Mouse (Mus musculus) neural tube, embryonic 15.5 days (tissue): ENCODE results near the gene Spindoc. TPM values are rescaled to one million over a fixed set of nuclear protein-coding genes. Genes with fewer than 3 reads are reported as not detected.
"Not testable (repeated sequence)": the region's sequence is repeated elsewhere in the genome, so short reads cannot be mapped to it uniquely, and the experiment has no call there.

ENCODE experiments used
- ATAC-seq: fragments of 200-750 bp; cut with Nextera tagmentation; 2 replicates; pipeline ENCODE4 v1.8.0; 2017; ENCODE audit warnings: mild to moderate bottlenecking, moderate TSS enrichment, moderate library complexity; ENCODE audit not compliant: low FRiP score
- H3K27ac ChIP-seq: fragments of 300-500 bp; sonication (generic); replicated peaks from 2 replicates; pipeline ENCODE4 v1.5.1; 2015; ENCODE audit warnings: mild to moderate bottlenecking, inconsistent platforms
- H3K27me3 ChIP-seq: fragments of 300-500 bp; sonication (generic); replicated peaks from 2 replicates; pipeline ENCODE4 v1.6.1; 2015; ENCODE audit warnings: inconsistent platforms
- H3K36me3 ChIP-seq: fragments of 300-500 bp; sonication (generic); 2 replicates; pipeline ENCODE4 v1.6.1; 2015; ENCODE audit warnings: inconsistent platforms
- H3K4me1 ChIP-seq: fragments of 300-500 bp; sonication (generic); 2 replicates; pipeline ENCODE4 v1.6.1; 2015; ENCODE audit warnings: inconsistent platforms
- H3K4me2 ChIP-seq: fragments of 300-500 bp; sonication (generic); 2 replicates; pipeline ENCODE4 v1.6.1; 2015; ENCODE audit warnings: inconsistent platforms, mild to moderate bottlenecking, moderate library complexity
- H3K4me3 ChIP-seq: fragments of 300-500 bp; sonication (generic); replicated peaks from 2 replicates; pipeline ENCODE4 v1.5.1; 2015; ENCODE audit warnings: mild to moderate bottlenecking, inconsistent platforms
- H3K9ac ChIP-seq: fragments of 300-500 bp; sonication (generic); replicated peaks from 2 replicates; pipeline ENCODE4 v1.6.1; 2015; ENCODE audit warnings: mild to moderate bottlenecking, inconsistent platforms
- H3K9me3 ChIP-seq: fragments of 300-500 bp; sonication (generic); replicated peaks from 2 replicates; pipeline ENCODE4 v1.6.1; 2016; ENCODE audit warnings: inconsistent platforms
- WGBS: fragments of 180-500 bp; shearing (Covaris S2); methylation state at CpG from one replicate; pipeline ENCODE4 v1.1.7; 2015; ENCODE audit warnings: mixed read lengths; 5-methylcytosine and 5-hydroxymethylcytosine counted together
- polyA plus RNA-seq: library from polyadenylated mRNA; unstranded; fragments of >200 nt; fragmentation: Nextera tagmentation; extraction: Ambion mirVana; gene quantifications from 2 replicates; pipeline ENCODE4 v1.2.1, GENCODE M21; 2015

Gene Spindoc
- polyA plus RNA-seq, 1 experiment from 2014 or later, result 30.9 TPM

GRCm38 (mm10) chr19:7386042-7386441 lies 3.2 kb upstream of the Spindoc start:
- H3K27me3 ChIP-seq, result no peaks in the 10 kb centered on the region
- peaks cover 25% of the 10 kb centered on the region for H3K4me1 ChIP-seq
- H3K27ac ChIP-seq, result no peak overlapping the region
- ATAC-seq, result no peak
- no peaks in the 10 kb centered on the region for H3K9me3 ChIP-seq
- H3K4me2 ChIP-seq, result no peak overlapping the region
- 38% methylated on average over 2 of the region's 2 CpGs for WGBS
- H3K36me3 ChIP-seq, result no peaks in the 10 kb centered on the region
- H3K9ac ChIP-seq, result no peak overlapping the region
- no peak overlapping the region for H3K4me3 ChIP-seq

GRCm38 (mm10) chr19:7382248-7382902 lies 419 bp downstream of the Spindoc start:
- Histone ChIP-seq H3K4me2 (peak overlapping the region; percentile 77), H3K9ac (peak overlapping the region; percentile 91), H3K27ac (peak overlapping the region; percentile 97), H3K27me3 (no peaks in the 10 kb centered on the region), H3K9me3 (no peaks in the 10 kb centered on the region), H3K4me3 (peak overlapping the region; percentile 89), H3K36me3 (no peaks in the 10 kb centered on the region), H3K4me1 (peaks cover 47% of the 10 kb centered on the region)
- ATAC-seq, result peak; percentile 70
- under 1% methylated on average over 54 of the region's 60 CpGs for WGBS

DNA sequence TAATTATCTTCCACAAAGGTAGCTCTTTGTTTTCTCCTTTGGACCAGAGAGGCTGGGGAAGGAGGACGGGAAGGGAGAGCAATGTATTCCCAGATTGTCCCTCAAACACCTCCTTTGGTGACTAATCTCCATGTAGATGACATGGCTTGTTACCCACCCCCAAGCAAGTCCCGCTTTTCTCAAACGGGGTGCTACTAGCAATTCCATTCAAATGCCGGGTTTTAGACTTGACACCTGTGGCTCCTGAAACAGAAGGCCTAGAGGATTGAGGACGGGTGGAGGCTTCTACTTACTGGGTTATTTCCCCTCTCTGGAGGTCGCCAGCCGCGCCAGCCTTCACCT lies 917 bp downstream of the Spindoc start:
- H3K9ac ChIP-seq, result peak overlapping the region; percentile 91
- no peaks in the 10 kb centered on the region for H3K27me3 ChIP-seq
- peak overlapping the region; percentile 77 for H3K4me2 ChIP-seq
- H3K9me3 ChIP-seq, result no peaks in the 10 kb centered on the region
- under 1% methylated on average over 8 of the region's 8 CpGs for WGBS
- peaks cover 48% of the 10 kb centered on the region for H3K4me1 ChIP-seq
- peak overlapping the region; percentile 97 for H3K27ac ChIP-seq
- H3K36me3 ChIP-seq, result no peaks in the 10 kb centered on the region
- no peak for ATAC-seq
- H3K4me3 ChIP-seq, result peak overlapping the region; percentile 89

GRCm38 (mm10) chr19:7377639-7378038 lies 5.2 kb downstream of the Spindoc start:
- no peak overlapping the region for H3K4me3 ChIP-seq
- H3K27me3 ChIP-seq, result no peaks in the 10 kb centered on the region
- no peak overlapping the region for H3K4me2 ChIP-seq
- no peak overlapping the region for H3K9ac ChIP-seq
- peaks cover 33% of the 10 kb centered on the region for H3K4me1 ChIP-seq
- H3K27ac ChIP-seq, result no peak overlapping the region
- H3K36me3 ChIP-seq, result peaks cover 28% of the 10 kb centered on the region
- no peak for ATAC-seq
- H3K9me3 ChIP-seq, result no peaks in the 10 kb centered on the region
- WGBS, result 85% methylated on average over 2 of the region's 2 CpGs

DNA sequence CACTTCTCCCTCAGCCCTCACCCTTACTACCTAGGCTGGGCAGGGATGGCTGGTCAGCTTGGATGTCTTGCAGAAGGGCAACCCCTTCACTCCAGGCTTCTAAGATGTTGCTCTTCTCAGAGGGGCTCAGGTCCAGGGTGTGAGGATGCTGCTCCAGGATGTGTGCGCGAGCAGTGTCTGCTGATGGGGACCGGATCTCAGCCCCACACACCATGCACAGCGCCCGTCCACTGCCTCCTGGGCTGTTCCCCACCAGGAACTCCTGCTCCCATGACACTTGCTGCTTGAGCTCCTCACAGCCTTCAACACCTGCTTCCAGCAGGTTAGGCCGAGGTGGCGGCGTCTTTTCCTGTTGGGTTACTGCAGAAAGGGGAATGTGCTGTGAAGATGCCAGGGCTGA lies 8.3 kb downstream of the Spindoc start:
- Histone ChIP-seq H3K9me3 (no peaks in the 10 kb centered on the region), H3K36me3 (peaks cover 57% of the 10 kb centered on the region), H3K27ac (no peak overlapping the region), H3K4me1 (0 out of 2 replicates have a peak, but pooled peaks cover 9% of the 10 kb centered on the region), H3K27me3 (no peaks in the 10 kb centered on the region), H3K4me3 (no peak overlapping the region), H3K4me2 (no peak overlapping the region), H3K9ac (no peak overlapping the region)
- WGBS, result 98% methylated on average over 8 of the region's 8 CpGs
- ATAC-seq, result no peak

DNA sequence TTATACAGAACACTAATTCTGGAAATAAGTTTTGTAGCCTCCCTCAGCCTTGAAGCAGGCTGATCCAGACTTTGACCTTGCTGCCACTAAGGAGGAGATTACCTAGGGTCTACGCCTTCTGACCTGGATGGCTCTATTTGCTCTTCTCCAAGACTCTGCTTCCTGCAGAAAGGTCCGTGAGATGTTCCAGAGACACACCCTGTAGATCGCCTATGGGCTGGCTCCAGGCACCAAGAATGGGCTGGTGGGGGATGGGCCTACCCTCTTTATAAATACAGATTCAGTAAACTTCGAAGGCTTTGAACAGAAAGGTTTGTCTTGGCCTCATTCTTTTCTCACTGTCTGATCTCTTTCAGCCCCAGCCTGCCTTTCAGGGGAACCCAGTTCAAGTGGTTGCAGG lies 13.3 kb downstream of the Spindoc start:
- H3K4me2 ChIP-seq, H3K4me1 ChIP-seq, H3K27me3 ChIP-seq, H3K27ac ChIP-seq, ATAC-seq, H3K9me3 ChIP-seq, H3K4me3 ChIP-seq, H3K9ac ChIP-seq: not testable (repeated sequence)
- WGBS, result 94% methylated on average over 4 of the region's 4 CpGs
- H3K36me3 ChIP-seq, result peaks cover 64% of the 10 kb centered on the region

DNA sequence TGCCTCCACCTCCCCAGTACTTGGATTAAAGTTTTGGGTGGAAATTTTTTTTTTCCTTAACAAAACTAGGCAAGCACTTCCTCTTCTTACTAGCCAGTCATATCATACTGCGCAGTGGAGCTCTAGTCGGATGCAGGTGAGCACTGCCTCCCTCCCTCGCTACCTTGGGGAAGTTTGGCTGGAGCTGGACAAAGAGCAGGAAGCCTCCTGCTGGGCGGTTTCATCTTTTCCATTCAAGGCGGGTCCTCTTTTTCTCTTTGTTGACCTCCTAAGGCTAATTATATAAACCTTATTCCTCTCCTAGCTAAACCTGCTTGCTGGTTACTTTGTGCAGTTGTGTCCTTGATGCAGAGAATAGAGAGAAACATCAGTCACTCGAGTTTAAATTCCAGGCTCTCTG lies 29.2 kb downstream of the Spindoc start:
- no peak overlapping the region for H3K27ac ChIP-seq
- ATAC-seq, result no peak
- no peaks in the 10 kb centered on the region for H3K9me3 ChIP-seq
- peaks cover 17% of the 10 kb centered on the region for H3K36me3 ChIP-seq
- no peaks in the 10 kb centered on the region for H3K27me3 ChIP-seq
- no peak overlapping the region for H3K4me2 ChIP-seq
- 43% methylated on average over 6 of the region's 6 CpGs for WGBS
- no peaks in the 10 kb centered on the region for H3K4me1 ChIP-seq
- no peak overlapping the region for H3K9ac ChIP-seq
- H3K4me3 ChIP-seq, result no peak overlapping the region

- Histone ChIP-seq H3K4me2 (no peak overlapping the region), H3K4me3 (no peak overlapping the region), H3K27ac (no peak overlapping the region), H3K9me3 (no peaks in the 10 kb centered on the region), H3K9ac (no peak overlapping the region), H3K4me1 (no peaks in the 10 kb centered on the region), H3K27me3 (no peaks in the 10 kb centered on the region), H3K36me3 (peaks cover 10% of the 10 kb centered on the region)
- WGBS, result 70% methylated on average over 11 of the region's 11 CpGs
- no peak for ATAC-seq
These were observed 29.8 kb downstream of the Spindoc start for GRCm38 (mm10) chr19:7352809-7353495.

DNA sequence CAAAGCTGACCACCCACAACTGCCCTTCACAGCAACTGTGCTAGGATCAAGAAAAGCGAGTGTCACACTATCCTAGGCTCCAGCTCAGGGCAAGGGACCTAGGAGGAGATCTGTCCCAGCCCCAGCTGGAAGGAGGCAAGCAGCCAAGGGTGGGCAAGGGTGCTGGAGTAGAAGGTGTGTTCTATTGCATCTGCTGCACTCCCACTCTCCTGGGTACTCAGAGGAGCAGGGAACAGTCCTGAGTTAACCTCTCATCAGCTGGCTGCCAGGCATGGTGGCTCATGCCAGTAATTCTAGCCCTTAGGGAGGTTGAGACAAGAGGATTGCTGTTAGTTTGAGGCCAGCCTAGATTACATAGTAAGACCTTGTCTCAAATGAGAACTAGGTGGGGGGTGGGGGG lies 32.8 kb downstream of the Spindoc start:
- Histone ChIP-seq H3K27ac (no peak overlapping the region), H3K4me3 (no peak overlapping the region), H3K27me3 (no peaks in the 10 kb centered on the region), H3K36me3 (no peaks in the 10 kb centered on the region), H3K9me3 (no peaks in the 10 kb centered on the region), H3K4me1 (peaks cover 2% of the 10 kb centered on the region; the same call in 1 of the 2 replicates), H3K9ac (no peak overlapping the region), H3K4me2 (no peak overlapping the region)
- no peak for ATAC-seq
- 56% methylated on average over 1 of the region's 1 CpGs for WGBS

- WGBS, result 21% methylated on average over 4 of the region's 4 CpGs
- no peak for ATAC-seq
- Histone ChIP-seq H3K4me2 (no peak overlapping the region), H3K9me3 (no peaks in the 10 kb centered on the region), H3K4me1 (peaks cover 10% of the 10 kb centered on the region), H3K4me3 (no peak overlapping the region), H3K36me3 (no peaks in the 10 kb centered on the region), H3K27me3 (no peaks in the 10 kb centered on the region), H3K9ac (no peak overlapping the region), H3K27ac (no peak overlapping the region)
These were observed 37.5 kb downstream of the Spindoc start for GRCm38 (mm10) chr19:7345235-7345755.

GRCm38 (mm10) chr19:7342646-7343045 lies 40.1 kb downstream of the Spindoc start:
- Histone ChIP-seq H3K27me3 (no peaks in the 10 kb centered on the region), H3K9me3 (no peaks in the 10 kb centered on the region), H3K4me2 (no peak overlapping the region), H3K4me1 (peaks cover 36% of the 10 kb centered on the region), H3K9ac (no peak overlapping the region), H3K36me3 (no peaks in the 10 kb centered on the region), H3K4me3 (no peak overlapping the region), H3K27ac (no peak overlapping the region)
- no peak for ATAC-seq
- WGBS, result 86% methylated on average over 2 of the region's 2 CpGs
